In genomic region chr10:77515385-77516348, GRCm38 (mm10) we compare ENCODE assay signal across 8 mouse cellular contexts. TPM values are rescaled to one million over a fixed set of nuclear protein-coding genes. Genes with fewer than 3 reads are reported as not detected.
DNase-seq lines count a peak whose midpoint lies in the region; ATAC-seq lines count a peak whose summit lies in the region.

Gene Fam207a, minus strand, starts transcription at chr10:77515785.

- ATAC-seq in inflammation-experienced regulatory T-cells, adult 6 months = peak; percentile 84
- ATAC-seq in megakaryocyte-erythroid progenitor cell, adult 5-6 weeks (replicated peaks; ENCODE audit: low FRiP score, low TSS enrichment, poor library complexity, severe bottlenecking) = peak; percentile 89

- peak; percentile 94 for DNase-seq in adipocyte (ENCODE audit: low spot score)
- peak; percentile 98 for DNase-seq in embryo, embryonic 10 days (ENCODE audit: low spot score)
- peak; percentile 95 for DNase-seq in gastrocnemius, postnatal 14 days
- peak; percentile 91 to 95 for DNase-seq in left cerebral cortex, postnatal 10 days (ENCODE audit: extremely low spot score in 1 of 2, low spot score in 2 of 2)
- peak; percentile 94 for DNase-seq in right cerebral cortex, postnatal 25 days
- peak; percentile 92 to 94 for DNase-seq in urinary bladder, postnatal 4 days (ENCODE audit: low spot score in 2 of 2)

- intact Hi-C loops in gastrocnemius, postnatal 14 days (cut with DNase I; ENCODE audit: low total_unique reads) = no loop called here
- intact Hi-C loops in left cerebral cortex, postnatal 10 days (cut with DNase I) = loop anchor here (5.0 kb wide), 3 partner anchors 52 to 107 kb away; partner anchors contain the start of genes Gm49325, Sumo3 and Ube2g2

RNA-seq across cellular contexts. Expression of gene Fam207a, which starts in this region (rescaled TPM):
- total RNA-seq in gastrocnemius, postnatal 14 days (2021) = 10 to 100 TPM in 1 of 2 experiments, 1 to 10 TPM in 1; 7.9 to 10.0 TPM
- 10 to 100 TPM; 13.7 to 16.1 (median 15.1) TPM for polyA plus RNA-seq in inflammation-experienced regulatory T-cells, adult 6 months (2017; shearing (Covaris generic))
- 10 to 100 TPM; 31.2 to 32.0 TPM for total RNA-seq in left cerebral cortex, postnatal 10 days (2021)
- total RNA-seq in megakaryocyte-erythroid progenitor cell, adult 5-6 weeks (2014; fragmentation: Nextera tagmentation) = 19.8 and 20.0 TPM in 2 replicates
- 28.5 and 30.5 TPM in 2 replicates for total RNA-seq in megakaryocyte-erythroid progenitor cell, adult 5-6 weeks (2017)

Comparison
In these comparisons a context has a peak if more than half of its experiments do, and no peak if none do; other contexts are left out.
1. Peak in every context shown above with its lines: DNase-seq and ATAC-seq.